Mouse (Mus musculus) right cerebral cortex, postnatal 25 days (tissue): ENCODE measurements around the gene Pdzd3.
"Not testable (repeated sequence)": the region's sequence is repeated elsewhere in the genome, so short reads cannot be mapped to it uniquely, and the experiment has no call there.

Experiments used
- DNase-seq: peaks from one replicate; pipeline ENCODE4 v3.0.0; 2022

The Pdzd3 gene

GRCm38 (mm10) chr9:44251314-44251713 is at the start of gene Pdzd3:
TSS of gene Pdzd3 (minus strand) at chr9:44251471.
- DNase-seq = no peak

- not testable (repeated sequence) for DNase-seq
Observed at GRCm38 (mm10) chr9:44300001-44300400, 48.7 kb upstream of the Pdzd3 start.

GRCm38 (mm10) chr9:44292490-44292889 is 41.2 kb upstream of the Pdzd3 start:
- DNase-seq = no peak

- no peak for DNase-seq
Observed at GRCm38 (mm10) chr9:44288959-44289291, 37.7 kb upstream of the Pdzd3 start.

GRCm38 (mm10) chr9:44288076-44288958 is 37.0 kb upstream of the Pdzd3 start, which contains the start of gene Abcg4:
TSS of gene Abcg4 (minus strand) at chr9:44288615.
- DNase-seq = peak; percentile 69

GRCm38 (mm10) chr9:44287401-44288075 is 36.3 kb upstream of the Pdzd3 start:
- DNase-seq = peak; percentile 49

GRCm38 (mm10) chr9:44287003-44287400 is 35.7 kb upstream of the Pdzd3 start:
- DNase-seq = no peak

- no peak for DNase-seq
Observed at GRCm38 (mm10) chr9:44286256-44286850, 35.1 kb upstream of the Pdzd3 start.

GRCm38 (mm10) chr9:44283183-44283582 is 31.9 kb upstream of the Pdzd3 start:
- no peak for DNase-seq

- no peak for DNase-seq
Observed at GRCm38 (mm10) chr9:44269973-44270372, 18.7 kb upstream of the Pdzd3 start.

- DNase-seq = no peak
Observed at GRCm38 (mm10) chr9:44269077-44269476, 17.8 kb upstream of the Pdzd3 start.

GRCm38 (mm10) chr9:44268432-44268831 is 17.2 kb upstream of the Pdzd3 start, which contains the start of gene Nlrx1:
TSS of gene Nlrx1 (minus strand) at chr9:44268599.
- no peak for DNase-seq

GRCm38 (mm10) chr9:44268027-44268360 is 16.7 kb upstream of the Pdzd3 start:
- peak; percentile 84 for DNase-seq

- DNase-seq = no peak
Observed at GRCm38 (mm10) chr9:44267319-44268026, 16.2 kb upstream of the Pdzd3 start.

GRCm38 (mm10) chr9:44266478-44267226 is 15.4 kb upstream of the Pdzd3 start:
- peak; percentile 46 for DNase-seq

- DNase-seq = no peak
Observed at GRCm38 (mm10) chr9:44261388-44261787, 10.1 kb upstream of the Pdzd3 start.

- DNase-seq = no peak
Observed at GRCm38 (mm10) chr9:44259014-44259413, 7.7 kb upstream of the Pdzd3 start.

GRCm38 (mm10) chr9:44256213-44256612 is 4.9 kb upstream of the Pdzd3 start:
- no peak for DNase-seq

- no peak for DNase-seq
Observed at GRCm38 (mm10) chr9:44255136-44255521, 3.9 kb upstream of the Pdzd3 start.

- DNase-seq = no peak
Observed at GRCm38 (mm10) chr9:44254508-44255135, 3.4 kb upstream of the Pdzd3 start.

- no peak for DNase-seq
Observed at GRCm38 (mm10) chr9:44253441-44253840, 2.2 kb upstream of the Pdzd3 start.

- DNase-seq = no peak
Observed at GRCm38 (mm10) chr9:44250445-44250844, 826 bp downstream of the Pdzd3 start.
